Mouse (Mus musculus) macrophage (primary cell): ENCODE results near the gene Sema6d. TPM values are rescaled to one million over a fixed set of nuclear protein-coding genes. Genes with fewer than 3 reads are reported as not detected.

Source experiments
- H3K27ac ChIP-seq: fragments of 350-480 bp; formaldehyde crosslinking; 2 replicates; pipeline ENCODE4 v1.9.0; 2021
- H3K36me3 ChIP-seq: fragments of 350-480 bp; formaldehyde crosslinking; 2 replicates; pipeline ENCODE4 v1.9.0; 2021; ENCODE audit errors: inconsistent target
- H3K4me3 ChIP-seq: fragments of 350-480 bp; formaldehyde crosslinking; 2 replicates; pipeline ENCODE4 v1.9.0; 2021; ENCODE audit errors: inconsistent target
- H3K79me2 ChIP-seq: fragments of 350-480 bp; formaldehyde crosslinking; 2 replicates; pipeline ENCODE4 v1.9.0; 2021; ENCODE audit errors: inconsistent target
- WGBS: methylation state at CpG from one replicate; pipeline ENCODE4 v1.1.7; 2026; ENCODE audit warnings: inconsistent platforms; ENCODE audit not compliant: missing documents; 5-methylcytosine and 5-hydroxymethylcytosine counted together
- polyA plus RNA-seq: library from polyadenylated mRNA; stranded (reverse); fragments of 250-400 nt; gene quantifications from 3 replicates; pipeline ENCODE4 v1.2.4, GENCODE M21; 2018; ENCODE audit warnings: inconsistent platforms

The Sema6d gene
- polyA plus RNA-seq, 1 experiment from 2014 or later: 1.1 TPM

GRCm38 (mm10) chr2:124531062-124531461, 441.3 kb downstream of the Sema6d start:
- WGBS: 57% methylated on average over 4 of the region's 4 CpGs
- no peaks in the 10 kb centered on the region for H3K79me2 ChIP-seq
- no peaks in the 10 kb centered on the region for H3K36me3 ChIP-seq

DNA sequence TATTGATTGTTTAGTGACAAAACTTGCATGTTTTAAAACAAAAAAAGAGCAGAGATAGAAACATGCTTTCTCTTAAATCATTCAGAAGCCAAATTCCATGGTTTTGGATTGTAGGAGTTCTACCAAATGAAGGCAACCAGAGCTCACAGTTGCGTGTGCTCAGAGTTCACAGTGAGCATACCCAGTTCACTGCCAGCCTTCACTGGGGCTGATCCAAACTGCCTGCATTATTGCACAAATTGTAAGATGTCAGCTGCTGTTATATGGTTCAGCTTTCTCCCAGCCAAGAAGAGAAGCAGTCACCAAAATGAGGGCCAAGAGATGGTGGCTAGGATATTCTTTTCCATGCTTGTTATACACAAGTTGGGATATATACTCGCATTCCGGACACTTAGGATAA, 443.1 kb downstream of the Sema6d start:
- WGBS: 97% methylated on average over 3 of the region's 3 CpGs
- no peak overlapping the region for H3K27ac ChIP-seq
- no peaks in the 10 kb centered on the region for H3K36me3 ChIP-seq
- no peak overlapping the region for H3K4me3 ChIP-seq
- no peaks in the 10 kb centered on the region for H3K79me2 ChIP-seq

More at GRCm38 (mm10) chr2:124531062-124531461, 441.3 kb downstream of the Sema6d start:
- H3K27ac ChIP-seq: no peak overlapping the region
- no peak overlapping the region for H3K4me3 ChIP-seq

DNA sequence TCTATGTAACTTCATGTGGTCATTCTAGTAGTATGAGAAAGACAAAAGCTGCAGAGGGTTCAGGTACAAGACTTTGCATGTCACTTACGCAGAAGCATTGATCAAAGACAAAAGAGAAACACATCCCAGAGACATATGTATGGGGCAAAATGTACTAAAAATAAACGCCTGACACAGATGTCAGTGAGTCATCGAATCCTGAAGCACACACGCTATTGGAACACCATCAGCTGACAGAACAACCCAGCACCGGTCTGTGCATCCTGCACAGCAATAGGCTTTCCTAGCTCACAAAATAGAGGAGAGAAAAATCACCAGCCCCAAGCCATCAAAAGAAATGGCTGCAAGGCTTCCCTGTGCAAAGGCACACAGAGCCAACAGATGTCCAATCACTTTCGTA, 443.8 kb downstream of the Sema6d start:
- no peak overlapping the region for H3K27ac ChIP-seq
- WGBS: 85% methylated on average over 6 of the region's 6 CpGs
- no peaks in the 10 kb centered on the region for H3K79me2 ChIP-seq
- no peaks in the 10 kb centered on the region for H3K36me3 ChIP-seq
- no peak overlapping the region for H3K4me3 ChIP-seq

DNA sequence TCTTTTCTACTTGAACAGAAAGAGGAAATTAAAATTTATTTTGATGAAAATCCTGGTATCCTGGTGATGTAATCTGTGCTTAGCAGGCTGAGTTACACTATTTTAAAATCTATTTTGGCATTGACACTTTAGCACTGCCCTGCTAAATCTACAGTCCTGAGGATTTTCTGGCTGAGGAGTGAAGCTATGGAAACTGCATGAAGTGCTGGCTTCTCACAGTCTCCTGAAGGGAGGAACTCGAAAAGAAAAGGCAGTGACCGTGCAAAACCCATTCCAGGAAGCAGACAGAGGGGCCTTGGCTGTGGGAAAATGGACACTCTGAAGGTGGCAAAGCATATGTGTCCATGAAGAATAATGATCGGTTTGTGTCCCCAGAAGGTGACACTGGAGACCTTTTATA, 460.5 kb downstream of the Sema6d start:
- H3K36me3 ChIP-seq: no peaks in the 10 kb centered on the region
- H3K4me3 ChIP-seq: no peak overlapping the region
- H3K27ac ChIP-seq: no peak overlapping the region
- H3K79me2 ChIP-seq: no peaks in the 10 kb centered on the region
- WGBS: 41% methylated on average over 3 of the region's 3 CpGs

DNA sequence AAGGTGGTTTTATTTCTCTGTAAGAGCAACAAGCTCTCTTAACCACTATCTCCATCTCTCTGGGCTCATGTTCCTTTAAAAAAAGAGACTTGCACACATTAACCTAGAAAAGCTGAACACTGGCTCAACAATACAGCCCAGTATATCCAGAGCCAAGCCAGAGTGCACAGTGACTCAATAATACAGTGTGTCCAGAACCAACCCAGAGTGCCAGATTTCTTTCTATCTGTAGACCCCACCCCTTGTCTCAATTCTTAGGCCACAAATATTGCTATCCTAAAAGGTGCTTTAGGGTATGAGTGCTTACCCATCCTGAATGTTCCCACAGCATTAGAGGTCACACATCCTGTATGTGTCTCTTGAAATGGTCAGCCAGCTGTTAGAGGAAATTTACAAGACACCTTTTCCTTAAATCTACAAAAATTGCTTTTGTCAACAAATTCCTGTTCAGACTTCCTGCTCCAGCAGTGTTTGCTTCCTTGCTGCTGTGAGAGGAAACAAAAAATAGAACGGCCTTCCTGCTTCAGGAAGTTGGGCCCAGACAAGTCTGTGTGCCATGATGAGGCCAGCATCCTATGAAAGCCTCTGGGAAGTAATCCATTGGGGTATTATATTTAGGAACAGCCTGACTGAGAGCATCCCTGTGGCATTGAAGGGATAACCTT, 465.1 kb downstream of the Sema6d start:
- H3K27ac ChIP-seq: no peak overlapping the region
- H3K79me2 ChIP-seq: no peaks in the 10 kb centered on the region
- no peaks in the 10 kb centered on the region for H3K36me3 ChIP-seq
- 6% methylated on average over 1 of the region's 1 CpGs for WGBS
- H3K4me3 ChIP-seq: no peak overlapping the region

DNA sequence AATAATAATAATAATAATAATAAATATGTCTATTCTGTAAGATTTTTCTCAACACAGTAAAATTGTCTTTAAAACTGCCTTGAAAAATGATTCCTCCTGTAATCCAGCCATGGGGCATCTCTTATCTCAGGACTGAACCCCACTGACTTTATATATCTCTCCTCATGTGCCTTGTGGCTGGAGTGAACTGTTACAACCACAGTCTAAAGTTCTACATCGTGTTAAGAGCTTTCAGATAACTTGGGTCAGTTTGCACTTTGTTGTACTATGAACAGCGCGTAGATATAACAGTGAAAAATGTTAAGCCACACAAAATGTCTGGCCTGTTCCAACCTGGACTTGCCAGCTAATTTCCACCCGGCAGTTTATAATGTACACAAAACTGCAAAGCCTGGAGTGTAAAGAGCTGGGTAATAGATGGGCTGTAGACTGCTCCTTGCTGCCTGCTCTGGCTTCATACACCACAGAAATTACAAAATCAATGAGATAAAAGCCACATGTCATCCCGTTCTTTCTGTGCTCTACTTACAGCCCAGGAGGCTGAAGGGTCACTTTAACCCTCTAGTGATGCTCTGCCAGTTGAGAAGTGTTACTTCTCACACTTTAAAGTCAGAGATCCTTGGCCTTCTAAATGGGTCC, 467.2 kb downstream of the Sema6d start:
- H3K36me3 ChIP-seq: no peaks in the 10 kb centered on the region
- no peaks in the 10 kb centered on the region for H3K79me2 ChIP-seq
- 93% methylated on average over 5 of the region's 5 CpGs for WGBS
- no peak overlapping the region for H3K27ac ChIP-seq
- no peak overlapping the region for H3K4me3 ChIP-seq

GRCm38 (mm10) chr2:124558021-124558420, 468.3 kb downstream of the Sema6d start:
- Histone ChIP-seq H3K79me2 (no peaks in the 10 kb centered on the region), H3K36me3 (no peaks in the 10 kb centered on the region), H3K27ac (no peak overlapping the region), H3K4me3 (no peak overlapping the region)
- WGBS: 91% methylated on average over 7 of the region's 7 CpGs

DNA sequence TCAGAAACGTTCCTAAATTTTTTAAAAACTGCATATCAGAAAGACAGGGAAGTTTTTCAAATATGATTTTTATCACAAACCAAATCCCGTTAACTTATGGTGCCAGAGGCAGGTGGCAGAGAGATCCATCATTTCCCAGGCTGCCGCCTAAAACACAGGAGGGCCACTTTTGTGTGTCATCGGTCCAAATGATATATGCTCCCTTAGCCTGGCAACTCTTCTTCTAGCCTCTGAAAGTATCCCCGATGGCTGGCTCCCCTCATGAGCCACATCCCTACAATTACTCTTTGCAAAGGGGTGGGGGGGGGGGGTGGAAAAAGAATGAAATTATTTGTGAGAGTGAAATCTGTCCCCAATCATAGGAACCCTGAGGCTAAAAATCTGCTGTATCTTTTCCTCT, 471.9 kb downstream of the Sema6d start:
- Histone ChIP-seq H3K79me2 (no peaks in the 10 kb centered on the region), H3K36me3 (no peaks in the 10 kb centered on the region), H3K4me3 (no peak overlapping the region), H3K27ac (no peak overlapping the region)
- WGBS: 93% methylated on average over 4 of the region's 5 CpGs

DNA sequence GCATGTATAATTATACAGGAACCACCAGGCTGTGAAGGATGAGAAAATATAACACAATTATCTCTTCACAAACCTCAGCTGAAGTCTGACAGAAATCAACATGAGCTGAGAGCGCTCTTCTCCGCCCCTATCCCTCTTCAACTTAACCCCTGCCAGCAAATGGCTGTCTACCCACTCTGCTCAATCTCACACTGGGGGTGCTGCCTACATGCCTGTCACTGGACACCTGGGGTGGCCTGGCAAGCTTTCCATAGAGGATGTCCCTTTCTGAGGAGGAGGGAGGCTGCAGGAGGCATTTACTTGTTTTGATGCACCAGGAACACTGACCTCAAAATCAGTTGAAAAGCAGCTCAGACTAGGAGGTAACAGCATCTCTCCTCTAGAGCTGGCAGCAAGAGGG, 472.3 kb downstream of the Sema6d start:
- no peaks in the 10 kb centered on the region for H3K79me2 ChIP-seq
- no peak overlapping the region for H3K27ac ChIP-seq
- WGBS: 94% methylated on average over 2 of the region's 2 CpGs
- H3K4me3 ChIP-seq: no peak overlapping the region
- no peaks in the 10 kb centered on the region for H3K36me3 ChIP-seq

GRCm38 (mm10) chr2:124563759-124564158, 474.0 kb downstream of the Sema6d start:
- no peak overlapping the region for H3K4me3 ChIP-seq
- no peaks in the 10 kb centered on the region for H3K36me3 ChIP-seq
- no peak overlapping the region for H3K27ac ChIP-seq
- H3K79me2 ChIP-seq: no peaks in the 10 kb centered on the region
- WGBS: 97% methylated on average over 5 of the region's 5 CpGs

GRCm38 (mm10) chr2:124573734-124574133, 484.0 kb downstream of the Sema6d start:
- no peak overlapping the region for H3K27ac ChIP-seq
- H3K4me3 ChIP-seq: no peak overlapping the region
- WGBS: 22% methylated on average over 4 of the region's 4 CpGs
- H3K79me2 ChIP-seq: no peaks in the 10 kb centered on the region
- no peaks in the 10 kb centered on the region for H3K36me3 ChIP-seq

- H3K79me2 ChIP-seq: no peaks in the 10 kb centered on the region
- no peak overlapping the region for H3K4me3 ChIP-seq
- WGBS: 4% methylated on average over 2 of the region's 2 CpGs
- H3K27ac ChIP-seq: peak overlapping the region; percentile 24; the same call in 1 of the 2 replicates
- no peaks in the 10 kb centered on the region for H3K36me3 ChIP-seq
Measured at GRCm38 (mm10) chr2:124576053-124576452, 486.3 kb downstream of the Sema6d start.

GRCm38 (mm10) chr2:124583561-124583960, 493.8 kb downstream of the Sema6d start:
- H3K4me3 ChIP-seq: no peak overlapping the region
- H3K79me2 ChIP-seq: no peaks in the 10 kb centered on the region
- H3K36me3 ChIP-seq: no peaks in the 10 kb centered on the region
- WGBS: 95% methylated on average over 7 of the region's 7 CpGs
- H3K27ac ChIP-seq: no peak overlapping the region

DNA sequence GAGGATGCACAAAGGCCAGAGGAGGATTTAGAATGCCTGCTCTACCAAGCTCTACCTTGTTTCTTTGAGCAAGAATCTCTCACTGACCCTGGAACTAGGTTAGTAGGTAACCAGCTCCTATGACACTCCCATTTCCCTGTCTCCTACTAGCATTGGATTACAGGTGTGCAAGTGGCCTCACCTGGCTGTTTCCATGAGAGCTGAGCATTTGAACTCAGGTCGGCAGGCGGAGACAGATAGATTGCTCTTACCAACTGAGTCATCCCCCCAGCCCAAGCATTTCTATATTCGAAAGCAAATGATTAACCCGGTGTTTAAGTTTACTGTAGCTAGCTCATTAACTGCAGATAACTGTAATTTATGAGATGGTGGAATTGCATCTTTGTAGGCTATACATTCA, 503.0 kb downstream of the Sema6d start:
- no peaks in the 10 kb centered on the region for H3K36me3 ChIP-seq
- no peaks in the 10 kb centered on the region for H3K79me2 ChIP-seq
- H3K4me3 ChIP-seq: no peak overlapping the region
- 98% methylated on average over 4 of the region's 4 CpGs for WGBS
- H3K27ac ChIP-seq: no peak overlapping the region

DNA sequence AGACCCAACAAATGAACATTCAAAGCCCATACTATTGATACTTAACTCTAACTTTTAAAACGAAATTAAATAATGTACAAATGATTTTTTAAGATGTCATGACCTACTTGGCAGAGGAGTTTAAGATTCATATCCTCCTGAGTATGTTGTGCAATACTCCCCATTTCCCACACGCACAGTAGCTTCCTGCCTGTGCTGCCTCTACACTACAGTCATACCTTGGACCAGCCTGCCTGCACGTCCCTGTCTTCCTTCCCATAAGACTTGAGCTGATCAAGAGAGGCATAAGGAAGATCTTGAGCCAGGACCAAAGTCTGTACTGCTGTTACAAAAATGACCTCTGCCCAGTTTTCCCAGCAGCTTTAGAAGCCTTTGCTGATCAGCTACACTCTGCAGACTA, 509.2 kb downstream of the Sema6d start:
- no peak overlapping the region for H3K27ac ChIP-seq
- H3K4me3 ChIP-seq: no peak overlapping the region
- 18% methylated on average over 3 of the region's 3 CpGs for WGBS
- no peaks in the 10 kb centered on the region for H3K36me3 ChIP-seq
- no peaks in the 10 kb centered on the region for H3K79me2 ChIP-seq
